Mouse (Mus musculus): ENCODE data around the gene Plppr5. TPM values are rescaled to one million over a fixed set of nuclear protein-coding genes. Genes with fewer than 3 reads are reported as not detected.

Gene Plppr5
- total RNA-seq (2021) = under 1 TPM; 0.17 to 0.23 TPM

DNA sequence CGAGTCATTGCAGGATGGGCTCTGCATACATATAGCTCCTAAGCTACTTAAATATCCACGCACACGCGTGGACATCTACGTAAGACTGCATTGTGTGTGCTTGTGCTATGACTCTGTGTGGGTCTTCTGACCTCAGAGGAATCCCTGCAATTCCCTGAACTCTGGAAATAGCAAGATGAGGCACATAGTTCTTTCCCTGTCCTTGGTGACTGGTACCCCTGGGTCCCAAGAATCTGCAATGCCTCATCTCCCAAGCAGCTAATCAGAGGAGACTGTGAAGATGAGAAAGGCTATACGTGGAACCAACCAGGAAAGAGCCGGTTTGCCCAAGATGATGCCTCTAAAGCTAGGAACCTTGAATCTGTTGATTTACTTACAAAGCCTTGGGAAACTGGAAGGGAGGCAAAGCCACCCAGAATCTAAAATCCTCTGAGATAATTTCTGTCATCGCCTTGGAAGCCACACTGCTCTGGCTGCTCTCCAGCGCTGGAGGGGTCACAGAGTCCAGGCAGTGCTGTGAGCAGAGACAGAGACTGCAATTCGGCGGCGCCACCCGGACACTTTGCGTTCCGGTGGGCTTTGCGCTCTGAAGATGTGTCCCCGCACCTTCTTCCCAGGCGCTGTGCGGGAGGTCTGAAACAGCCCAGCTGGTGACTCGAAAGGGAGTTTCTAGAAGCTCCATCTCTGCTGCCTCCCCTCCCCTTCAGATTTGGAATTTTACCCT, at the start of gene Plppr5:
Gene Plppr5 (plus strand): TSS at position 308 of the 724 bp plus-strand sequence.
- intact Hi-C loops (cut with DNase I) = no loop called here
- DNase-seq (ENCODE audit: low spot score) = no peak

DNA sequence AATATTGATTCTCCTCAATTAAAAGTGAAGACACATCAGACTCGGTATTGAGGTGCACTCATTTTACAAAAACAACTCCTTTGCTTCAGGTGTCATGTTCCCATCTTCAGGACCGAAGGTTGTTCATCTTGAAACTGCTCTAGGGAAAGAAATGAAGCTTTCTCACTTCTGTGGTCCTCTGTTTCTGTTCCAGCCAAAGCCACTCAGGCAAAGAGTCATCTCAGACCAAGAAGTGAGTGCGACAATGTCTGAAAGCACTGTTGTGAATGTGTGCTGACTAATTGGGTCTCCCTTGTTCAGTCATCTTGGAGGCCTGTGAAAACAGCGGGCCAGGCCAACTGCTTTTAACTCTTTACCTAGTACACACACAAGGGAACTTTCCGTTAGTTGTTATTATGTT, 24.7 kb upstream of the Plppr5 start:
- no peak for DNase-seq (ENCODE audit: low spot score)
- intact Hi-C loops (cut with DNase I) = no loop called here

DNA sequence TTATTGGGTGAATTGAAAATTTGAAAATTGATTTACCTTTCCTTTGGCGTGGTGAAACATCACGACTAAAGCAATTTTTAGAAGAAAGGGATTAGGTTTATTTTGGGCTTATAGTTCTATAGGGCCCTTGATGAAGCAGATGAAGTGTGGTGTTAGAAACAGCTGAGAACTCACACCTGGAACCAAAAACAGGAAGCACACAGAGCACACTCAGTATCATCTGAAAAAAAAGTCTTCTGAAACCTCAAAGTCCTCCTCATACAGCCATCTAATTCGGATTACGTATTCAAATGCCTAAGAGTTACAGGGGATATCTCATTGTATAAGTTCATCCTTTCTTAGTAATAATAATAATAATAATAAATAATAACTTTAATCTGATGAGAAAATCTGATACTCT, 24.1 kb upstream of the Plppr5 start:
- DNase-seq (ENCODE audit: low spot score) = no peak
- intact Hi-C loops (cut with DNase I) = no loop called here

DNA sequence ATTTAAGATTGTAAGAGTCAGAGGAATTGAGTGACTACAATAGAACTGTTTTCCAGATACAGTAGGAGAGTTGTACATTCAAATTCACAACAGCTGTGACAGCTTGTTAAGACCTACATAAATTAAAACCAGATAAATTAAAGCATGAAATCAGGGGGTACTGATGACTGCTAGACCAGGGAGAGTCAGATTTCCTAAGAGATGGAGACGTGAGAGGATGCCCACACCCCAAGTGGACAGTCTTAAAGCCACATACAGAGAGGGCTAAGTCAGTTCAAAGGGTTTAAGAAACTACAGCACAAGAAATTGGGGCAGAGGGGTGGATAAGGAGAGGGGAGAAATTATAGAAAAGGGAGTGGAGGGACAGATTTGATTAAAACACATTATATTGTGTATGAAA, 17.7 kb upstream of the Plppr5 start:
- DNase-seq (ENCODE audit: low spot score) = no peak
- intact Hi-C loops (cut with DNase I) = no loop called here

DNA sequence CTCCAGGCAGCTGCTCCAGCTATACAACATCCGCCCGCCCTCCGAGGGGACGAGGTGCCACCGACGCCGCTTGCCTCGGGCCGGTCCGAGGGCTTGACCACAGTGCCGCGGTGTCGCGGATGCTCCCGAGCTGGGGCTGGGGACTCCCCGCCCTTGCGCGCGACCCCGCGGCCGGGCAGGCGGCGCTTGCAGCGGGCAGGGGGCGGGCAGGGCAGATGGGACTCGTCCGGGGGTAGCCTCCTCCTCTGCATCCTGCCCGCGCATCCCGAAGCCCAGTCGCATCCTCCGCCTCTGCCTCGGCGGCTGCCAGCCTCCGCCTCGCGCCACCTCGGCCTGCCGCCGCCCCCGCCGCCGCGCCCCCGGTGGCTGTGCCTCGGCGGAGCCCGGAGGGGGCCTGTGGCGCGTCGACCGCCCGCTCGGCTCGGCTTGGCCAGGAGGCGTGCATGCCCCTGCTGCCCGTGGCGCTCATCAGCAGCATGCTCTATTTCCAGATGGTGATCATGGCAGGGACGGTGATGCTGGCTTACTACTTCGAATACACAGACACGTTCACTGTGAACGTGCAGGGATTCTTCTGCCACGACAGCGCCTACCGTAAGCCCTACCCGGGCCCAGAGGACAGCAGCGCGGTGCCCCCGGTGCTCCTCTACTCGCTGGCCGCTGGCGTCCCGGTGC, 754 bp downstream of the Plppr5 start:
- no peak for DNase-seq (ENCODE audit: low spot score)
- intact Hi-C loops (cut with DNase I) = no loop called here

DNA sequence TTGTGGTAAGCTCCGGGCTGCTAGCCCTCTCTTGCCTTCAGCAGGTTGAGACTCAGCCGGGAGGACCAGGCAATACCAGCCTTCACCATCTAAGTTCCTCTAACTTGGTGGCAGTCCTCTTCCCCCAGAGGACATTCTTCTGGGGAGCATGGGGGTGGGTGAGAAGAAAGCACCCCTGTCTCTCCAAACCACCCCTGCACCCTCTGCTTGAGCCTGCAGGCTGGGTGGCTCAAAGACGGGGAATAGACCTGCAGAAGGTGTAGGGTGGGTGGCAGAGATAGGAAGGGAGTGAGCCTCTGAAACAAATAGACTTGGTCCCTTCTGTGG, 1.3 kb downstream of the Plppr5 start:
- intact Hi-C loops (cut with DNase I) = no loop called here
- DNase-seq (ENCODE audit: low spot score) = no peak

DNA sequence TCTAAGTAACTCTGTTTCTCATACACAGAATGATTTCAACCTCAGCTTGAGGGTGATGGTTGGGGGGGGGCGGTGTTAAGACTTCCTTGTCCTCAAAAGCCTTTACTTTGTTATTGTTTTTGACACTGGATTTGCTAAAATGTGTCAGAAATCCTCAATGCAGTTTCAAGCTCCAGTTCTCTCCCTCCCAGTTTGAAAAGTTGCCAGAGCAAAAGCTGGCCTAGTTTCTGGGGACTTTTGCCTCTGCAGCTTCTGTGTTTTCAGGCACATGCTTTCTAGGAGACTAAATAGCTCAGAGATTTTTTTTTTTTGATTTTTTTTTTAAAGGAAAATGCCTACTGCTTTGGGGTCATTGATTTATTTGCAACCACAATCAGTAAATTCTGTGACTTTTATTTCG, 2.7 kb downstream of the Plppr5 start:
- no peak for DNase-seq (ENCODE audit: low spot score)
- intact Hi-C loops (cut with DNase I) = no loop called here

DNA sequence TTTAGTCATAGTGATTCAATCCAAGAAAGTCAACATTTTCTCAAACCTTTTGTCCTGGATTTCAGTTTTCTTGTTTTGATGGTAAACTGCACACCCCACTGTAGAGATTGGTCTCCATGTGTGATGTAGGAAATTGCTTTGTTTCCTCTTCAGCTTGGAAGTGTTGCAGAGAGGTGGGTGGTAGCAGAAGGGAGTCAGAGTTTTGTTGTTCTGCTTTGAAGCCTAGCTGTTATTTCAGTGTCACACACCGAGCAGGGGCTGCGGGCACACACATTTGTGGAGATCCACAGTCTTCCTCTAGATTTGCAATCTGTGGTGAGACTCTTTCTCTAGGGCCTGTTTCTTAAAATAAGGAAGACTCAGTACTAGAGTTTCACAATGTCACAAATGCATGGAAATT, 8.0 kb downstream of the Plppr5 start:
- intact Hi-C loops (cut with DNase I) = no loop called here
- no peak for DNase-seq (ENCODE audit: low spot score)

DNA sequence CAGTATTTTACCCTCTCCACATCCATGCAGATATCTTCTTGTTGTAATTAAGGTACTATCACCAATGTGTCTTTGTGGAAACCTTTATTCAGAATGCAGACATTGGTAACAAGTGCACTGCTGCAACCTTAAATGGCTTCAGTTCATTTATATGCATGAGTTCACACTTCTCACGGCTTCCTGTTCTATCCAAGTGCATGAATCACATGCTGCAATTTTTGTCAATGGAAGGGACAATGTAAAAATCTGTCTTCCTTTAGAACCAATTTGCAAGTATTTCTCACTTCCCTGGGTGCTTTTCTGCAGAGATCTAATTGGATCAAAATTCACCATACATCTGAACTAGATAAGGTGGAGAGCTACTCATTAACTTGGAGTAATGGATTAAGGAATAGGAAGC, 27.8 kb downstream of the Plppr5 start:
- no peak for DNase-seq (ENCODE audit: low spot score)
- intact Hi-C loops (cut with DNase I) = no loop called here

DNA sequence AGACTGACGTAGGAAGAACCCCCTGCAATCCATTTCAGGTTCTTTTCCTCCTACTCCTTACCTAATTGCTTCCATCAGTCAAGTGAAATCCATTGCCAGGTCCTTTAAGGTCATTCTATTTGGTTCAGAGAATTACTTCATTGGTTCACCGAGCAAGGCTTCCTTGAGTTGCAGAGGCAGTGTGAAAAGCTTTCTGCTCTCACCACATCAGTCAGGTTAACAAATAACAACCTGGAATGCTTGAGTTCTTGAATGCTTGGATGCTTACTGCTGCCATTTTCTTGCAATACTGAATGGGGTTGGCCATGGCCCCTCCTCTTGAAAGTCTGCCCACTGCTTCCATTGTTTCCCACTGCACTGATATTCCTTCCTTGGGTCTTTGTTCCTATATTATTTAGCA, 28.8 kb downstream of the Plppr5 start:
- intact Hi-C loops (cut with DNase I) = no loop called here

DNA sequence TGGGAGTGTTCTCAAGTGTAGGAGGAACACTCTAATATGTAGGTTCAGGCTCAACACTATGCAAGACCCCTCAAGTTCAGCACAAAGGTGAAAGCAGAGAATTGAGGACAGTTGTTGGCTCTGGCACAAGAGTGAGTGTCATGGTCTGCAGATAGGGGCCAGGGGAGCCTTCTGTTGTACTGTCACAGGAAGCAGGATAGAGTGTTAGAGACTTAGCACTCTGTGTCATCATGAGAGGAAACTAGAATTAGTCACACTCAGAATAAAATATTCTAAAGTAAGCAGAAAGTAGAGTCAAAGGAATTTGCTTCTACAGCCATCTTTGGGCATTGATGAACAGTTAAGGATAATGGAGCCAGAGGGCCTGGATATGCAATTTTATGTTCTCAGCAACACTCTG, 31.7 kb downstream of the Plppr5 start:
- DNase-seq (ENCODE audit: low spot score) = no peak
- intact Hi-C loops (cut with DNase I) = no loop called here

More for the DNA sequence above, 28.8 kb downstream of the Plppr5 start:
- DNase-seq (ENCODE audit: low spot score) = no peak

DNA sequence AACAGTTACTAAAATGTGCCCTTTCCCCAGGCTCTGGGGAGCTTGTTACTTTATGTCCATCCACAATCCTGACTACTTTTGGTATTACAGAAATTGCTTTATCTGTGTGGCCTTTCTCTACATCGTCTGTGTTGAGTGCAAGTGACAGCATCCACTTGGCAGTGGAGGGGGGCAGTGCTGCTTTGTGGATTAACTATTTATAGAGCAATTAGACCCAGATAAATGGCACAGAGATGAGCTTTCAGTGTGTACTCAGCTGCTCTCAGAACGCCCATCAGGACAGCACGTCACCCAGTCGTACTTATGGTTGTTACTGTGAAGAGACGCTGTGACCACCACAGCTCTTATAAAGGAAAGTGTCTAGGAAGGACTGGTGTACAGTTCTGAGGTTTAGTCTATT, 36.8 kb downstream of the Plppr5 start:
- intact Hi-C loops (cut with DNase I) = no loop called here
- DNase-seq (ENCODE audit: low spot score) = no peak

DNA sequence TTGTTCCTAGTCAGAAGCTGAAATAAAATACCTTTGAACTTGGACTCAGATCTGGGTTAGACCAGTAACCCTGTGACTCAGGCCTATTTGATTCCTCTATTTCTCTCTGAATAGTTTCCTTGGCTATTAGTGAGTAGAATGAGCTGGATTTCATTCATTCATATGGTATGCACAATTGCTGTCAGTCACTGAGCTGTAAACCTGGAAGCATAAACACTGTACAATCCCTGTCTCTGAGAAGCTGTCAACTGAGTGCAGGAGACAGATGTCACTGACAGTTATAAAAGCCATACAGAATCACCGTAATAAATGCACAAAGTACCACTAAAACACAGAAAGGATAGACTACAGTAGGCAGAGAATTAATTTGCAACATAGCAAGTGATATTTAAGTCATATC, 40.2 kb downstream of the Plppr5 start:
- DNase-seq (ENCODE audit: low spot score) = no peak
- intact Hi-C loops (cut with DNase I) = no loop called here

DNA sequence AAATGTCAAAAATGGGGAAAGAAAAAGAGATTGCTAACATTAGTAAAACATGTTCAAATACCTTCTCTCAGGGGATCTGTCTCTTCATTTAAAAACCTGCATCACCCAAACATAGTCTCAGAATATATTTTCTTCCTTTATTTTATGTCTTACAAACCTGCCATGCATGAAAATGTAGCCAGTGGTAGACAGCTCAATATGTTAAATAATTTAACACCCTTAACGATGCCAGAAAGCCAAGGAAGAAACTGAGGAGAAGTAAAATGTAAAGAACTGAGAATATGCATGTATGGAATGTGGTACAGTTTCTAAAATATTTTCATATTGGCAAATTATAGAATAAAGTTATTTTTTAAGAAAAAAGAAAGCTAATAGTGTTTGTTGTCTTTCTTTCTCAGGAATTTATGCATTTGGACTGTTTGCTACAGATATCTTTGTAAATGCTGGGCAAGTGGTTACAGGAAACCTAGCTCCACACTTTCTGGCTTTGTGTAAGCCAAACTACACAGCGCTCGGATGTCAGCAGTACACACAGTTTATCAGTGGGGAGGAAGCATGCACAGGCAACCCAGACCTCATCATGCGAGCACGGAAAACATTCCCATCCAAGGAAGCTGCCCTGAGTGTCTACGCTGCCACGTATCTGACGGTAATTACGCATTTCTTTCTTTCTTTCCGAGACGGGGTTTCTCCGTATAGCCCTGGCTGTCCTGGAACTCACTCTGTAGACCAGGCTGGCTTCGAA, 50.8 kb downstream of the Plppr5 start:
- intact Hi-C loops (cut with DNase I) = no loop called here
- no peak for DNase-seq (ENCODE audit: low spot score)

DNA sequence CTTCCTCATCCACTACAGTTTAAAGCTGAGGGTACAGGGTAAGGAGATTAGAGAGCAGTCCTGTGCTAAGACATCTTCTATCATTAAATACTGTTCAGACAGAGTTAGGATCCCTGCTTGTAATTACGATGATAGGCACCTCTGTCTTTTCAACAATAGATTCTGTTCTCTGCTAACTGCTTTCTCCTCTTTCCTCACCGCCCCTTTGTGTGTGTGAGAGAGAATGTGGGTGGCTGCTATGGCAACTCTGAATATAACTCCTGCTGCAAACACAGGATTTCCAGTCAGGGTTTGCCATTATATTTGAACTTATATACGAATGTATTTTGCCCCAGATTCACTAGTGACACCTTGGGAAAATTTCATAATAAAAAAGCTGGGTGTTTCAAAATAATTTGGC, 54.2 kb downstream of the Plppr5 start:
- intact Hi-C loops (cut with DNase I) = no loop called here
- no peak for DNase-seq (ENCODE audit: low spot score)

DNA sequence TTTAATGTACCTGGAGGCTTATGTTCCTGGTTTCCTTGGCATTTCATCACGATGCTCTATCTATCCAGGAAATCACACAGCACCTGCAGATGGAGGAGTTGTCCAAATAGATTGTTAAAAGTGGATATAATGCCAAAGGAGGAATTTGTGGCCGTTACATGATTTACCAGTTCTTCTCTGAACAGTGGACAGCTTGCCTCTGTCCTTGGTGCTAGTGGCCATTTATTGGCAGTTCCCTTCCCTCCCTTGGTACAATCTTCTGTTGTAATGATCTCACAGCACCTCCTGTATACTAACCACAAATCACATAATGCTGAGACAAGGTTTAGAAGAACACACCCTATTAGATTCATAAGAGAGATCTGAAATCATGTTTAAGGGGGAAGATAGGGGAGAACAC, 55.7 kb downstream of the Plppr5 start:
- DNase-seq (ENCODE audit: low spot score) = no peak
- intact Hi-C loops (cut with DNase I) = no loop called here

DNA sequence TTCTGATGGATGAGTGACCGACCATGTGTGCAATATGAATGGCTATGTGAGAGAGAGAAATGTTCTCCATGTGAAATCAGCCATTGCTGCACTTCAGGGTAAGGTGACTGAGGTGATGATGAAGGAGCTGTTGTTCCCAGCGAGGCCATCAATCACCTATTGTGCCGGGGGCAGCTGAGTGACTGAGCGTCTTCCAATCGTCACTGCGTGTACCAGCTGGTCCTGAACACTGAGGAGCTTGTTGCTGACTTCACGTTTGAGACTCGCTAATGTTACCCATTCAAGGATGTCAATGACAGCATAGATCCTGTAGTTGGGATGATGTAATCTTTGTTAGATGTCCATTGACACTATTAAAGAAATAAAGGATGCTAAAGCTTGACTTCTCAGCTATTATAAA, 74.0 kb downstream of the Plppr5 start:
- DNase-seq (ENCODE audit: low spot score) = no peak
- intact Hi-C loops (cut with DNase I) = no loop called here

DNA sequence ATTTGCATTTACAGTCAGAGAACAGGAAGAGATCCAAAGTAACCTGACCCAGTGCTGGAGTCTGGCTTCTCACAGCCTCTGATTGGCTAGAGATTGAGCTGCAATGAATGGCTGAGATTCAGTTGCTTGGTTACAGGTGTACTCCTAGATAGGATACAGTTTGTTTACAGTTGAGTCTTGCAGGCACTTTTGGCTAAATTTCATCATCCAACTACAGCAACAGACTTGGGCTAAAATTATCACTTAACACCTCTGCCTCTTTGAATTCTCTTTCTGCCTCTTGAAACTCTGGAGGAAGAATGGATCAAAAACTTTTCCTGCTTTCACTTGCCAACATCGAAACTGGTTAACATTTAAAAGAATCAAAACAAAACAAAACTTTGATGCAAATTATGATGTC, 89.7 kb downstream of the Plppr5 start:
- no peak for DNase-seq (ENCODE audit: low spot score)

DNA sequence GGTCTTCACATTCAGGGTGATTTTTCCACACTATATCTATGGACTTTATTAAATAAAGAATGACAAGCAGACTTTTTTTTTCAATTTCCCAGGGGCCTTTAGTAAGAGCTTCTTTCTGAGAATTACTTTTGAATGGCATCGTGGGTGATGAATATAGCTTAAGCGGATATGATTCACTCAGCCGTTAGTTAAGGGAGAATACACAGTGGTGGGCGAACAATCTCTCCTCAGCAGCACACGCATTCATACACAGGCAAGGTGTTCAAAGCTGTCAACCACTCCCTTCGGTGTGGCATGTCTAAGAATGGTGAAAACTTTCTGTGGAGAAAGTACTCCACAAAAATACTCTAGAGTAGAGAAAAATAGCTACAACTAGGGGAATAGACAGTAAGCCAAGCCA, 104.6 kb downstream of the Plppr5 start:
- intact Hi-C loops (cut with DNase I) = no loop called here
- DNase-seq (ENCODE audit: low spot score) = no peak

More for the DNA sequence above, 89.7 kb downstream of the Plppr5 start:
- intact Hi-C loops (cut with DNase I) = no loop called here

DNA sequence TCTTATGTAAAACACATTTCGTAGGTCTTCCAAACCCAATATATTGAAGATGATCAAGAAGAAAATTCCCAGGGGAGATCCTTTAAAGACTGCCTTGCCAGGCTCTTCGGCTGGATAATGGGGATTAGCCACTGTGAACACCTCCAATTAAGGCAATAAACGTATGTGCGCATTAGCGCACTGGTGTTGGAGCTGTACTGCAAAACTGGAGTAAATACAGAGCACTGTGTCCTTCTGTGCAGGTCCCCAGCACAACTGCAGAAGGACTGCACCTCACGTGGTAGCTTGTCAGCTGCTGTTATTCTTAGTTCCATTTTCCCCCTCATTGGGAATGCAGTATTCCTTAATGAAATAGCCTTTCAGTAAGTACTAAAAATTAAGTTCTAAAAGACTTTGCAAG, 110.0 kb downstream of the Plppr5 start:
- DNase-seq (ENCODE audit: low spot score) = no peak
- intact Hi-C loops (cut with DNase I) = no loop called here

DNA sequence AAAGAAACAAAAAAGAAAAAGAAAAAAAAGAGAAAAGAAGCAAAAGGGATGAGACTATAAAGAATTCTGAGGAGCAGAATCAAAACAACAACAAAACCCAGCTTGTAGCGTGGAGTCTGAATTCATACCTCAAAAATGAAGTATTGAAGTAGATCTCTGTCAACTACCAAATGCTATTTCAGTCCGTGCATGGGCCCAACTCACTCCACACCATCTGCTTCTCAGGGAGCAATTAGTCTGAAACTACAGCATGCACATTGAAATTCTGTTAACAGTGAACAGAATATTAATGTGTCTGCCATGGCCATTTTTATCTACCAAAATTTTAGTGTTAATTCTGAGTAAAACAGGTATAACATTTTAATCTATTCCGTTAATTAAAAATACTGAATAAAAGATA, 111.4 kb downstream of the Plppr5 start:
- no peak for DNase-seq (ENCODE audit: low spot score)
- intact Hi-C loops (cut with DNase I) = no loop called here

All from heart, postnatal 25 days (tissue).